Mouse (Mus musculus) macrophage (primary cell): Measurements from ENCODE around the gene Sectm1a. TPM values are rescaled to one million over a fixed set of nuclear protein-coding genes. Genes with fewer than 3 reads are reported as not detected.
"Not testable (repeated sequence)": the region's sequence is repeated elsewhere in the genome, so short reads cannot be mapped to it uniquely, and the experiment has no call there.

Source experiments
- H3K27ac ChIP-seq: fragments of 350-480 bp; formaldehyde crosslinking; 2 replicates; pipeline ENCODE4 v1.9.0; 2021
- H3K36me3 ChIP-seq: fragments of 350-480 bp; formaldehyde crosslinking; 2 replicates; pipeline ENCODE4 v1.9.0; 2021; ENCODE audit errors: inconsistent target
- H3K4me3 ChIP-seq: fragments of 350-480 bp; formaldehyde crosslinking; 2 replicates; pipeline ENCODE4 v1.9.0; 2021; ENCODE audit errors: inconsistent target
- H3K79me2 ChIP-seq: fragments of 350-480 bp; formaldehyde crosslinking; 2 replicates; pipeline ENCODE4 v1.9.0; 2021; ENCODE audit errors: inconsistent target
- WGBS: methylation state at CpG from one replicate; pipeline ENCODE4 v1.1.7; 2026; ENCODE audit warnings: inconsistent platforms; ENCODE audit not compliant: missing documents; 5-methylcytosine and 5-hydroxymethylcytosine counted together
- polyA plus RNA-seq: library from polyadenylated mRNA; stranded (reverse); fragments of 250-400 nt; gene quantifications from 3 replicates; pipeline ENCODE4 v1.2.4, GENCODE M21; 2018; ENCODE audit warnings: inconsistent platforms

The Sectm1a gene
- polyA plus RNA-seq, 1 experiment from 2014 or later, result not detected

GRCm38 (mm10) chr11:121045286-121045685, 35.7 kb downstream of the Sectm1a start:
- H3K79me2 ChIP-seq, result no peaks in the 10 kb centered on the region
- no peak overlapping the region for H3K4me3 ChIP-seq
- 100% methylated on average over 1 of the region's 1 CpGs for WGBS
- no peaks in the 10 kb centered on the region for H3K36me3 ChIP-seq
- H3K27ac ChIP-seq, result no peak overlapping the region

- not testable (repeated sequence) for H3K4me3 ChIP-seq, H3K79me2 ChIP-seq, H3K27ac ChIP-seq, H3K36me3 ChIP-seq
- WGBS, result 82% methylated on average over 1 of the region's 1 CpGs
These were observed 38.0 kb downstream of the Sectm1a start for GRCm38 (mm10) chr11:121043025-121043424.

- no peaks in the 10 kb centered on the region for H3K36me3 ChIP-seq
- H3K27ac ChIP-seq, result no peak overlapping the region
- no peaks in the 10 kb centered on the region for H3K79me2 ChIP-seq
- 87% methylated on average over 4 of the region's 4 CpGs for WGBS
- no peak overlapping the region for H3K4me3 ChIP-seq
These were observed 38.5 kb downstream of the Sectm1a start for GRCm38 (mm10) chr11:121042480-121042879.

GRCm38 (mm10) chr11:121041636-121042035, 39.4 kb downstream of the Sectm1a start:
- no peak overlapping the region for H3K4me3 ChIP-seq
- no peaks in the 10 kb centered on the region for H3K79me2 ChIP-seq
- H3K27ac ChIP-seq, result no peak overlapping the region
- no peaks in the 10 kb centered on the region for H3K36me3 ChIP-seq
- WGBS, result 84% methylated on average over 4 of the region's 4 CpGs

- no peak overlapping the region for H3K27ac ChIP-seq
- H3K79me2 ChIP-seq, result no peaks in the 10 kb centered on the region
- 4% methylated on average over 4 of the region's 4 CpGs for WGBS
- no peaks in the 10 kb centered on the region for H3K36me3 ChIP-seq
- H3K4me3 ChIP-seq, result no peak overlapping the region
These were observed 39.8 kb downstream of the Sectm1a start for GRCm38 (mm10) chr11:121041212-121041611.

GRCm38 (mm10) chr11:121039302-121039701, 41.7 kb downstream of the Sectm1a start, which contains the start of gene Cd7:
Gene Cd7, minus strand, starts transcription at chr11:121039418.
- Histone ChIP-seq H3K36me3 (no peaks in the 10 kb centered on the region), H3K27ac (no peak within 1 kb of the TSS), H3K4me3 (no peak within 1 kb of the TSS), H3K79me2 (no peaks in the 10 kb centered on the region)
- WGBS, result 23% methylated on average over 5 of the region's 5 CpGs

- H3K4me3 ChIP-seq, result no peak overlapping the region
- 64% methylated on average over 11 of the region's 11 CpGs for WGBS
- H3K79me2 ChIP-seq, result no peaks in the 10 kb centered on the region
- no peak overlapping the region for H3K27ac ChIP-seq
- no peaks in the 10 kb centered on the region for H3K36me3 ChIP-seq
These were observed 42.4 kb downstream of the Sectm1a start for GRCm38 (mm10) chr11:121038366-121039240.

GRCm38 (mm10) chr11:121033118-121033517, 47.9 kb downstream of the Sectm1a start:
- 42% methylated on average over 5 of the region's 5 CpGs for WGBS
- H3K79me2 ChIP-seq, result no peaks in the 10 kb centered on the region
- H3K4me3 ChIP-seq, result no peak overlapping the region
- no peak overlapping the region for H3K27ac ChIP-seq
- no peaks in the 10 kb centered on the region for H3K36me3 ChIP-seq

- 54% methylated on average over 7 of the region's 7 CpGs for WGBS
- H3K4me3 ChIP-seq, result no peak overlapping the region
- H3K36me3 ChIP-seq, result no peaks in the 10 kb centered on the region
- H3K79me2 ChIP-seq, result no peaks in the 10 kb centered on the region
- H3K27ac ChIP-seq, result no peak overlapping the region
These were observed 53.8 kb downstream of the Sectm1a start for GRCm38 (mm10) chr11:121027259-121027658.

- H3K79me2 ChIP-seq, result no peaks in the 10 kb centered on the region
- WGBS, result 48% methylated on average over 6 of the region's 6 CpGs
- H3K36me3 ChIP-seq, result no peaks in the 10 kb centered on the region
- no peak overlapping the region for H3K4me3 ChIP-seq
- no peak overlapping the region for H3K27ac ChIP-seq
These were observed 56.9 kb downstream of the Sectm1a start for GRCm38 (mm10) chr11:121024163-121024562.

GRCm38 (mm10) chr11:121019501-121019900, 61.5 kb downstream of the Sectm1a start:
- H3K27ac ChIP-seq, result no peak overlapping the region
- 83% methylated on average over 5 of the region's 5 CpGs for WGBS
- H3K79me2 ChIP-seq, result no peaks in the 10 kb centered on the region
- no peak overlapping the region for H3K4me3 ChIP-seq
- no peaks in the 10 kb centered on the region for H3K36me3 ChIP-seq

GRCm38 (mm10) chr11:121017703-121018102, 63.3 kb downstream of the Sectm1a start:
- Histone ChIP-seq H3K4me3 (no peak overlapping the region), H3K36me3 (no peaks in the 10 kb centered on the region), H3K79me2 (no peaks in the 10 kb centered on the region), H3K27ac (no peak overlapping the region)
- 53% methylated on average over 3 of the region's 3 CpGs for WGBS

Other genes starting within 250 kb of the Sectm1a start
- 1.4 to 3.2 TPM (median 1.7 TPM) in 3 replicates for gene Ccdc57, start 148.3 kb downstream of the Sectm1a start, polyA plus RNA-seq
- gene Slc16a3, start 132.7 kb downstream of the Sectm1a start, polyA plus RNA-seq, result 5.7 to 18.5 TPM (median 14.2 TPM) in 3 replicates
- 77.7 to 122 TPM (median 77.9 TPM) in 3 replicates for gene Csnk1d, start 89.9 kb downstream of the Sectm1a start, polyA plus RNA-seq
- 0.59 to 2.0 TPM in 2 of 3 replicates, not detected in the other for gene Cd7, start 41.8 kb downstream of the Sectm1a start, polyA plus RNA-seq
- gene Sectm1b, start 17.7 kb downstream of the Sectm1a start, polyA plus RNA-seq, result not detected in 3 replicates
- gene Tex19.2, start 37.5 kb upstream of the Sectm1a start, polyA plus RNA-seq, result not detected in 3 replicates
- not detected in 3 replicates for gene Tex19.1, start 64.9 kb upstream of the Sectm1a start, polyA plus RNA-seq
- not detected in 3 replicates for gene Uts2r, start 79.1 kb upstream of the Sectm1a start, polyA plus RNA-seq
- 3.2 to 5.5 TPM (median 4.4 TPM) in 3 replicates for gene Hexdc, start 123.2 kb upstream of the Sectm1a start, polyA plus RNA-seq
- gene Ogfod3, start 123.5 kb upstream of the Sectm1a start, polyA plus RNA-seq, result 8.1 to 12.7 TPM (median 12.5 TPM) in 3 replicates
- gene Cybc1, start 148.1 kb upstream of the Sectm1a start, polyA plus RNA-seq, result 46.9 to 74.0 TPM (median 67.5 TPM) in 3 replicates
- gene Narf, start 156.0 kb upstream of the Sectm1a start, polyA plus RNA-seq, result 6.9 to 20.7 TPM (median 17.3 TPM) in 3 replicates
- gene Foxk2, start 178.8 kb upstream of the Sectm1a start, polyA plus RNA-seq, result 20.0 to 26.9 TPM (median 20.9 TPM) in 3 replicates